Mouse (Mus musculus) thymus, adult 2 months (tissue): ENCODE results near the gene Desi2. TPM values are rescaled to one million over a fixed set of nuclear protein-coding genes. Genes with fewer than 3 reads are reported as not detected.
"Not testable (repeated sequence)": the region's sequence is repeated elsewhere in the genome, so short reads cannot be mapped to it uniquely, and the experiment has no call there.

ENCODE experiments used
- DNase-seq: peaks from one replicate; pipeline ENCODE4 v3.0.0; 2021
- H3K27ac ChIP-seq: fragments of 200-500 bp; 2 replicates; pipeline ENCODE4 v1.5.1; 2012; ENCODE audit warnings: low read length, control low read depth; ENCODE audit not compliant: control insufficient read depth, insufficient read depth
- H3K27me3 ChIP-seq: fragments of 200-500 bp; 2 replicates; pipeline ENCODE4 v1.6.1; 2012; ENCODE audit warnings: mild to moderate bottlenecking, low read length, moderate library complexity, mixed read lengths; ENCODE audit not compliant: control insufficient read depth, insufficient read depth
- H3K36me3 ChIP-seq: fragments of 200-500 bp; 2 replicates; pipeline ENCODE4 v1.6.1; 2012; ENCODE audit warnings: mild to moderate bottlenecking, low read length, moderate library complexity; ENCODE audit not compliant: control insufficient read depth, insufficient read depth
- H3K4me1 ChIP-seq: fragments of 200-500 bp; replicated peaks from 2 replicates; pipeline ENCODE4 v1.6.1; 2012; ENCODE audit warnings: low read length; ENCODE audit not compliant: control insufficient read depth, insufficient read depth
- H3K4me3 ChIP-seq: fragments of 200-500 bp; 2 replicates; pipeline ENCODE4 v1.5.1; 2012; ENCODE audit warnings: mild to moderate bottlenecking, low read length, control low read depth, moderate library complexity; ENCODE audit not compliant: control insufficient read depth, insufficient read depth
- CTCF ChIP-seq: fragments of 200-500 bp; IDR thresholded peaks from 2 replicates; pipeline ENCODE4 v1.5.1; 2012; ENCODE audit warnings: mild to moderate bottlenecking, control low read depth, low read length, moderate library complexity, borderline replicate concordance; ENCODE audit not compliant: control insufficient read depth, poor library complexity, insufficient read depth; ENCODE audit errors: extremely low read depth
- POLR2A ChIP-seq: fragments of 200-500 bp; IDR thresholded peaks from 2 replicates; pipeline ENCODE4 v1.6.1; 2012; ENCODE audit warnings: mild to moderate bottlenecking, low read length, control low read depth, moderate library complexity; ENCODE audit not compliant: control insufficient read depth, poor library complexity, insufficient read depth; ENCODE audit errors: extremely low read depth
- WGBS: fragments of 180-500 bp; shearing (Covaris S2); methylation state at CpG from one replicate; pipeline ENCODE4 v1.1.7; 2018; 5-methylcytosine and 5-hydroxymethylcytosine counted together
- polyA plus RNA-seq: library from polyadenylated mRNA; depleted of rRNA; stranded (reverse); fragments of >200 nt; gene quantifications from 2 replicates; pipeline ENCODE4 v1.2.3, GENCODE M21; 2012; rRNA removed

The Desi2 gene
- polyA plus RNA-seq, result 14.8 and 15.7 TPM in 2 replicates

- peak within 1 kb of the TSS; percentile 71 for H3K4me3 ChIP-seq
- under 1% methylated on average over 37 of the region's 37 CpGs for WGBS
- TF ChIP-seq POLR2A, result 0 out of 2 replicates have a peak, but pooled peaks have one; percentile 30
- H3K27ac ChIP-seq, result peak within 1 kb of the TSS; percentile 57
- not testable (repeated sequence) for H3K27me3 ChIP-seq, H3K4me1 ChIP-seq, H3K36me3 ChIP-seq
- DNase-seq, result peak; percentile 94
Observed at GRCm38 (mm10) chr1:178187216-178187791, at the start of gene Desi2. Gene Desi2, plus strand, starts transcription at chr1:178187417.

- H3K27ac ChIP-seq, H3K4me1 ChIP-seq, H3K4me3 ChIP-seq, H3K27me3 ChIP-seq, H3K36me3 ChIP-seq: not testable (repeated sequence)
- WGBS, result 50% methylated on average over 2 of the region's 2 CpGs
- DNase-seq, result peak; percentile 18
Observed at GRCm38 (mm10) chr1:178146513-178146912, 40.7 kb upstream of the Desi2 start.

- WGBS, result 76% methylated on average over 4 of the region's 4 CpGs
Observed at GRCm38 (mm10) chr1:178146915-178147314, 40.3 kb upstream of the Desi2 start.

GRCm38 (mm10) chr1:178182251-178182650, 5.0 kb upstream of the Desi2 start:
- TF ChIP-seq POLR2A, result no peak
- 92% methylated on average over 2 of the region's 2 CpGs for WGBS
- DNase-seq, result no peak

More at GRCm38 (mm10) chr1:178146915-178147314, 40.3 kb upstream of the Desi2 start:
- not testable (repeated sequence) for H3K27ac ChIP-seq, H3K4me3 ChIP-seq, H3K27me3 ChIP-seq, H3K36me3 ChIP-seq, DNase-seq, H3K4me1 ChIP-seq

GRCm38 (mm10) chr1:178185591-178185990, 1.6 kb upstream of the Desi2 start:
- no peaks in the 10 kb centered on the region for H3K36me3 ChIP-seq
- no peaks in the 10 kb centered on the region for H3K27me3 ChIP-seq
- H3K4me1 ChIP-seq, result no peaks in the 10 kb centered on the region
- no peak for TF ChIP-seq CTCF
- no peak for TF ChIP-seq POLR2A
- no peak overlapping the region for H3K27ac ChIP-seq
- DNase-seq, result no peak
- no peak overlapping the region for H3K4me3 ChIP-seq

More at GRCm38 (mm10) chr1:178182251-178182650, 5.0 kb upstream of the Desi2 start:
- no peak overlapping the region for H3K27ac ChIP-seq
- no peaks in the 10 kb centered on the region for H3K4me1 ChIP-seq
- no peaks in the 10 kb centered on the region for H3K27me3 ChIP-seq
- no peaks in the 10 kb centered on the region for H3K36me3 ChIP-seq
- no peak overlapping the region for H3K4me3 ChIP-seq

GRCm38 (mm10) chr1:178187810-178188209, 593 bp downstream of the Desi2 start:
- Histone ChIP-seq H3K27ac (peak overlapping the region; percentile 57), H3K4me3 (peak overlapping the region; percentile 71)
- peak; percentile 89 for DNase-seq
- 2% methylated on average over 25 of the region's 38 CpGs for WGBS
- H3K27me3 ChIP-seq, H3K36me3 ChIP-seq, H3K4me1 ChIP-seq: not testable (repeated sequence)
- TF ChIP-seq CTCF, result 0 out of 2 replicates have a peak, but pooled peaks have one; percentile 13

GRCm38 (mm10) chr1:178188386-178188785, 1.2 kb downstream of the Desi2 start:
- no peak overlapping the region; the same call in 1 of the 2 replicates for H3K4me3 ChIP-seq
- DNase-seq, result peak; percentile 7
- H3K27ac ChIP-seq, result no peak overlapping the region
- H3K4me1 ChIP-seq, result no peaks in the 10 kb centered on the region
- WGBS, result 10% methylated on average over 13 of the region's 13 CpGs
- no peaks in the 10 kb centered on the region for H3K36me3 ChIP-seq
- no peaks in the 10 kb centered on the region for H3K27me3 ChIP-seq
- no peak for TF ChIP-seq POLR2A
- TF ChIP-seq CTCF, result no peak
